ENCODE assay signal across 20 mouse cellular contexts in the genomic region with DNA sequence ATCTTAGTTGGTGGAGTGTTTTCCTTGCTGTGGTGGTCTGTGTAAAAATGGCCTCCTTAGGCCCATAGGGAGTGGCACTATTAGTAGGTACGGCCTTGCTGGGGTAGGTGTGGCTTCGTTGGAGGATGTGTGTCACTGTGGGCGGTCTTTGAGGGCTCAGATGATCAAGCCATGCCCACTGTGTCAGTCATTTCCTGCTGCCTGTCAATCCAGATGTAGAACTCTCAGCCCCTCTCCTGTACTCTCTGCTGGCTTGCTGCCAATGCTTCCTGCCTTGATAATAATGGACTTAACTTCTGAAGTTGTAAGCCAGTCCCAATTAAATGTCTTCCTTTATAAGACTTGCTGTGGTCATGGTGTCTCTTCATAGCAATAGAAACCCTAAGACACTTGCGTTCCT. TPM values are rescaled to one million over a fixed set of nuclear protein-coding genes. Genes with fewer than 3 reads are reported as not detected.
A peak's percentile ranks its signal among the peaks of the same experiment; 100 is the strongest.
DNase-seq lines count a peak whose midpoint lies in the region; ATAC-seq lines count a peak whose summit lies in the region.
"Had no signal": no experiment of that assay in that cellular context is flagged by ENCODE, and none has a peak within 500 bp of the region (broad histone marks: within the 10 kb centered on the region; RNA-seq: fewer than 3 reads in every experiment).

No protein-coding gene starts in this region.

- no peak overlapping the region for H3K4me2 ChIP-seq in forebrain, embryonic 11.5 days (ENCODE audit: low read depth, low read length, severe bottlenecking)
- H3K4me2 ChIP-seq: embryonic facial prominence, embryonic 13.5 days; heart, embryonic 13.5 days; hindbrain, embryonic 15.5 days had no signal

- ATAC-seq in forebrain, embryonic 11.5 days (replicated peaks; ENCODE audit: low FRiP score): 0 out of 2 replicates have a peak, but pooled peaks have one; percentile 27
- ATAC-seq in megakaryocyte, adult 5-6 weeks (ENCODE audit: poor library complexity, severe bottlenecking): no peak
- ATAC-seq: activated CD4-positive, CD25-positive, alpha-beta regulatory T cell, adult 4 months; forebrain, embryonic 14.5 days had no signal

- DNase-seq in forebrain, embryonic 11.5 days (ENCODE audit: low spot score): no peak
- DNase-seq in forebrain, embryonic 10.5 days (ENCODE audit: extremely low spot score, low spot score): no peak
- DNase-seq in R1 (ENCODE audit: low read depth, low spot score): peak; percentile 93
- DNase-seq in thymus, postnatal 36 days: no peak
- no peak for DNase-seq in cerebellum, postnatal 25 days
- DNase-seq: adrenal gland, postnatal 25 days; cerebellum, adult 2 months; embryo, embryonic 11 days; gastrocnemius, adult 2 months; gastrocnemius, postnatal 25 days; heart, adult 11 months; heart, postnatal 36 days had no signal

- no peak overlapping the region for H3K4me3 ChIP-seq in forebrain, embryonic 11.5 days (ENCODE audit: low read depth, low read length)
- H3K4me3 ChIP-seq in forebrain, embryonic 10.5 days: no peak overlapping the region
- H3K4me3 ChIP-seq in megakaryocyte, embryonic 14.5 days (replicated peaks): peak overlapping the region; percentile 4
- H3K4me3 ChIP-seq: embryonic facial prominence, embryonic 13.5 days; gastrocnemius, adult 2 months; heart, embryonic 13.5 days; hindbrain, embryonic 15.5 days had no signal

- H3K27ac ChIP-seq in forebrain, embryonic 11.5 days (ENCODE audit: low read depth, low read length): no peak overlapping the region
- no peak overlapping the region for H3K27ac ChIP-seq in forebrain, embryonic 10.5 days
- H3K27ac ChIP-seq: embryonic facial prominence, embryonic 13.5 days; gastrocnemius, adult 2 months; heart, embryonic 13.5 days; hindbrain, embryonic 15.5 days had no signal

- WGBS in forebrain, embryonic 11.5 days: 93% methylated on average over 4 of the region's 4 CpGs
- WGBS in forebrain, embryonic 10.5 days: 94% methylated on average over 4 of the region's 4 CpGs

- no peaks in the 10 kb centered on the region; the same call in 1 of the 2 replicates for H3K27me3 ChIP-seq in forebrain, embryonic 11.5 days (ENCODE audit: control insufficient read depth, insufficient read depth, low read length)
- H3K27me3 ChIP-seq in forebrain, embryonic 10.5 days (ENCODE audit: poor library complexity, severe bottlenecking): peaks cover 32% of the 10 kb centered on the region
- H3K27me3 ChIP-seq in megakaryocyte, embryonic 14.5 days (replicated peaks): no peaks in the 10 kb centered on the region
- H3K27me3 ChIP-seq: CH12.LX; embryonic facial prominence, embryonic 13.5 days; heart, embryonic 13.5 days; hindbrain, embryonic 15.5 days had no signal

- no peaks in the 10 kb centered on the region for H3K36me3 ChIP-seq in forebrain, embryonic 11.5 days (ENCODE audit: control insufficient read depth, insufficient read depth, low read length)
- no peaks in the 10 kb centered on the region for H3K36me3 ChIP-seq in forebrain, embryonic 10.5 days (replicated peaks)
- H3K36me3 ChIP-seq in megakaryocyte, embryonic 14.5 days (replicated peaks; ENCODE audit: low read length): no peaks in the 10 kb centered on the region
- H3K36me3 ChIP-seq: embryonic facial prominence, embryonic 13.5 days; heart, embryonic 13.5 days; hindbrain, embryonic 15.5 days had no signal

- H3K4me1 ChIP-seq in forebrain, embryonic 11.5 days (replicated peaks; ENCODE audit: control insufficient read depth, insufficient read depth, low read length): no peaks in the 10 kb centered on the region; the same call in 1 of the 2 replicates
- peaks cover 10% of the 10 kb centered on the region for H3K4me1 ChIP-seq in forebrain, embryonic 10.5 days
- H3K4me1 ChIP-seq in megakaryocyte, embryonic 14.5 days: peaks cover 7% of the 10 kb centered on the region
- H3K4me1 ChIP-seq: embryonic facial prominence, embryonic 13.5 days; hindbrain, embryonic 15.5 days had no signal

- H3K9ac ChIP-seq in forebrain, embryonic 11.5 days (ENCODE audit: low read length): no peak overlapping the region
- H3K9ac ChIP-seq: embryonic facial prominence, embryonic 13.5 days; heart, embryonic 13.5 days; hindbrain, embryonic 15.5 days had no signal

- H3K9me3 ChIP-seq in forebrain, embryonic 11.5 days (ENCODE audit: control insufficient read depth, low read length): no peaks in the 10 kb centered on the region; the same call in 1 of the 2 replicates
- H3K9me3 ChIP-seq in forebrain, embryonic 10.5 days: no peaks in the 10 kb centered on the region; the same call in 1 of the 2 replicates
- H3K9me3 ChIP-seq in megakaryocyte, embryonic 14.5 days: peaks cover 11% of the 10 kb centered on the region
- H3K9me3 ChIP-seq: embryonic facial prominence, embryonic 13.5 days; hindbrain, embryonic 15.5 days had no signal

RNA-seq across cellular contexts. Expression of gene Nudt4, which starts 25.2 kb away (rescaled TPM):
- polyA plus RNA-seq in forebrain, embryonic 11.5 days (2014; fragmentation: Nextera tagmentation; extraction: Ambion mirVana): 119 and 123 TPM in 2 replicates
- polyA plus RNA-seq in forebrain, embryonic 10.5 days (2016; fragmentation: Nextera tagmentation; extraction: Ambion mirVana): 76.9 and 82.3 TPM in 2 replicates
- 15.9 and 18.1 TPM in 2 replicates for polyA plus RNA-seq in megakaryocyte, embryonic 14.5 days (2012; ENCODE audit: insufficient read depth, low replicate concordance)
- total RNA-seq in megakaryocyte, adult 5-6 weeks (2015): 131 and 141 TPM in 2 replicates
- 98.7 and 122 TPM in 2 replicates for total RNA-seq in megakaryocyte, adult 5-6 weeks (2017)
